In the genomic region with DNA sequence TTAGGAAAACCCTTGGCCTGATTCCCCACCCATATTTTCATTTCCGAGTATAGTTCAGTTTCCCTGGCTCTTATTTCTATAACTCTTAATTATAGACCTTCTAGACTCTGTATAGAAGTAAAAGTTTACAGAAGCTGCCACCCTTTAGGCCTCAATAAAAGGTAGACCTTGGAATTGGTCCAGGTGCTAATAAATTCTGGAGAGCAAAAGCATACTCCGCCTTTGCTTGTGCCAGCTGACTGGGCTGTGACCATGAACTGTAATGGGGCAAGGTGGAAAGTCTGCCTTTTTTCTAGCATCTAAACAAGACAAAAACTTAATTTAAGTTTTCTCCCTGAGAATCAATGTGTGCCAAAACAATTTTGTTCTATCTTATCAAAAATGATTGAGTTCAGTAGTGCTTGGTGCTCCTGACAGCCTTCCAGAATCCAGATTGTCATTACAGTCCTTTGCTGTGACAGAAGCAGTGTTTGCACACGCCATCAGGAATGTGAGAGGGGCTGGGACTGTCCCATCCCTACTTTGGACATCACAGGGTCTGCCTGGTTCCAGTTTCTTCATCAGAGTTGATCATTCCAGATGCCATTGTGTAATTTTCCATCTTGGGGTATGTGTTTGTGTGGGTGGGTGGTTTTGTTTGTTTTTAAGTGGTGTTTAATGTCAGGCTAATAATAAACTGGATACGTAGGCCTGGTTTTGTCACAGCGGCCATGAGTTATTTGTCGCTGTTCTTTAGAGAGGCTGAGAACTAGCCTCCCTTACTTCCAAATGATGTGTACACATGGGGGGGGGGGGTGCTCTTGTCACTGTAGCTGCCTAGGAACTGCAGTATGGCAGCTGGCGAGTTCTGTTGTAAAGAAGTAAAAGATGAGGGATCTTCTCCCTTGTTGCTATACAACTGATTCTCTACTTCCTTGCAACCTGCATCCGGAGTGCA, we compare ENCODE assay signal across 14 mouse cellular contexts.
A peak's percentile ranks its signal among the peaks of the same experiment; 100 is the strongest.
DNase-seq lines count a peak whose midpoint lies in the region; ATAC-seq and TF ChIP-seq lines count a peak whose summit lies in the region.
"Had no signal": no experiment of that assay in that cellular context is flagged by ENCODE, and none has a peak within 500 bp of the region (broad histone marks: within the 10 kb centered on the region; RNA-seq: fewer than 3 reads in every experiment).

No protein-coding gene starts in this region.

- peak; percentile 65 for TF ChIP-seq EP300 in liver, postnatal 0 days (IDR thresholded peaks at IDR 0.05; ENCODE audit: low read depth)

- no peaks in the 10 kb centered on the region for H3K9me3 ChIP-seq in kidney, postnatal 0 days (replicated peaks; ENCODE audit: low read length)
- no peaks in the 10 kb centered on the region for H3K9me3 ChIP-seq in midbrain, embryonic 11.5 days (ENCODE audit: control insufficient read depth, low read length)
- H3K9me3 ChIP-seq in midbrain, embryonic 10.5 days (replicated peaks): no peaks in the 10 kb centered on the region
- no peaks in the 10 kb centered on the region for H3K9me3 ChIP-seq in liver, postnatal 0 days (ENCODE audit: low read length)
- H3K9me3 ChIP-seq: heart, embryonic 15.5 days had no signal

- no peak overlapping the region for H3K4me3 ChIP-seq in kidney, postnatal 0 days (replicated peaks; ENCODE audit: low read depth, low read length)
- no peak overlapping the region for H3K4me3 ChIP-seq in midbrain, embryonic 11.5 days (ENCODE audit: low read depth, low read length)
- H3K4me3 ChIP-seq in midbrain, embryonic 10.5 days: no peak overlapping the region
- no peak overlapping the region for H3K4me3 ChIP-seq in liver, postnatal 0 days (ENCODE audit: low read depth, low read length)
- H3K4me3 ChIP-seq: heart, embryonic 15.5 days had no signal

- peak overlapping the region; percentile 42; the same call in 1 of the 2 replicates for H3K27ac ChIP-seq in kidney, postnatal 0 days
- H3K27ac ChIP-seq in midbrain, embryonic 11.5 days (ENCODE audit: low read depth, low read length): no peak overlapping the region
- H3K27ac ChIP-seq in midbrain, embryonic 10.5 days (replicated peaks): no peak overlapping the region
- peak overlapping the region; percentile 44; the same call in 1 of the 2 replicates for H3K27ac ChIP-seq in liver, postnatal 0 days (ENCODE audit: low read depth)
- H3K27ac ChIP-seq: heart, embryonic 15.5 days; hindbrain, embryonic 14.5 days had no signal

- no peaks in the 10 kb centered on the region for H3K36me3 ChIP-seq in kidney, postnatal 0 days (ENCODE audit: insufficient read depth, low read length)
- no peaks in the 10 kb centered on the region for H3K36me3 ChIP-seq in midbrain, embryonic 11.5 days (ENCODE audit: control insufficient read depth, insufficient read depth, low read length)
- H3K36me3 ChIP-seq in midbrain, embryonic 10.5 days: no peaks in the 10 kb centered on the region
- H3K36me3 ChIP-seq in liver, postnatal 0 days (replicated peaks; ENCODE audit: insufficient read depth, low read length): no peaks in the 10 kb centered on the region
- H3K36me3 ChIP-seq: heart, embryonic 15.5 days had no signal

- TF ChIP-seq CTCF in kidney, postnatal 0 days (IDR thresholded peaks at IDR 0.05; ENCODE audit: low read depth): no peak
- no peak for TF ChIP-seq CTCF in liver, postnatal 0 days (IDR thresholded peaks at IDR 0.05; ENCODE audit: low read depth)

- ATAC-seq in kidney, postnatal 0 days (replicated peaks; ENCODE audit: low FRiP score, low read depth): no peak
- no peak for ATAC-seq in midbrain, embryonic 11.5 days (ENCODE audit: low FRiP score)
- peak; percentile 86 for ATAC-seq in liver, postnatal 0 days
- ATAC-seq: activated CD4-positive, CD25-positive, alpha-beta regulatory T cell, adult 4 months had no signal

- no peak overlapping the region for H3K4me2 ChIP-seq in kidney, postnatal 0 days (ENCODE audit: low read length)
- H3K4me2 ChIP-seq in midbrain, embryonic 11.5 days: no peak overlapping the region
- H3K4me2 ChIP-seq in liver, postnatal 0 days (ENCODE audit: low read depth, low read length): no peak overlapping the region
- H3K4me2 ChIP-seq: heart, embryonic 15.5 days; hindbrain, embryonic 14.5 days had no signal

- WGBS in kidney, postnatal 0 days: 55% methylated on average over 8 of the region's 8 CpGs
- 92% methylated on average over 8 of the region's 8 CpGs for WGBS in midbrain, embryonic 11.5 days
- WGBS in midbrain, embryonic 10.5 days: 89% methylated on average over 8 of the region's 8 CpGs
- 66% methylated on average over 8 of the region's 8 CpGs for WGBS in liver, postnatal 0 days (ENCODE audit: insufficient replicate concordance)

- no peak overlapping the region for H3K9ac ChIP-seq in kidney, postnatal 0 days (ENCODE audit: low read depth, low read length)
- no peak overlapping the region for H3K9ac ChIP-seq in midbrain, embryonic 11.5 days (ENCODE audit: low read length)
- no peak overlapping the region for H3K9ac ChIP-seq in liver, postnatal 0 days (replicated peaks)
- H3K9ac ChIP-seq: heart, embryonic 15.5 days; hindbrain, embryonic 14.5 days had no signal

- H3K27me3 ChIP-seq in kidney, postnatal 0 days (ENCODE audit: insufficient read depth, low read length): no peaks in the 10 kb centered on the region
- no peaks in the 10 kb centered on the region for H3K27me3 ChIP-seq in midbrain, embryonic 11.5 days (ENCODE audit: control insufficient read depth, insufficient read depth, low read length)
- H3K27me3 ChIP-seq in midbrain, embryonic 10.5 days (ENCODE audit: low read depth, poor library complexity, severe bottlenecking): no peaks in the 10 kb centered on the region
- H3K27me3 ChIP-seq in liver, postnatal 0 days (ENCODE audit: insufficient read depth, low read length): no peaks in the 10 kb centered on the region
- H3K27me3 ChIP-seq: heart, embryonic 15.5 days had no signal

- peaks cover 8% of the 10 kb centered on the region for H3K4me1 ChIP-seq in kidney, postnatal 0 days (replicated peaks; ENCODE audit: insufficient read depth, low read length)
- H3K4me1 ChIP-seq in midbrain, embryonic 11.5 days (ENCODE audit: control insufficient read depth, insufficient read depth, low read length): no peaks in the 10 kb centered on the region
- H3K4me1 ChIP-seq in midbrain, embryonic 10.5 days: 0 out of 2 replicates have a peak, but pooled peaks cover 3% of the 10 kb centered on the region
- H3K4me1 ChIP-seq in liver, postnatal 0 days (ENCODE audit: insufficient read depth): peaks cover 4% of the 10 kb centered on the region; the same call in 1 of the 2 replicates

- peak; percentile 18 for DNase-seq in kidney, postnatal 0 days (ENCODE audit: low spot score)
- no peak for DNase-seq in kidney, adult 18-20 months
- DNase-seq in midbrain, embryonic 11.5 days (ENCODE audit: low spot score, missing footprints): peak; percentile 57
- no peak for DNase-seq in midbrain, embryonic 10.5 days (ENCODE audit: low spot score)
- peak; percentile 18 for DNase-seq in liver, postnatal 0 days
- DNase-seq in urinary bladder, adult 18-20 months (ENCODE audit: low spot score in 2 of 2): no peak
- no peak for DNase-seq in cerebellum, postnatal 36 days
- no peak for DNase-seq in thymus, postnatal 14 days
- DNase-seq: cerebellum, adult 11 months; right cerebral cortex, postnatal 14 days; thymus, postnatal 36 days had no signal

Comparison
In these comparisons a context has a peak if more than half of its experiments do, and no peak if none do; other contexts are left out.
1. DNase-seq: peak in kidney, postnatal 0 days (single experiment), midbrain, embryonic 11.5 days (single experiment) and liver, postnatal 0 days (single experiment); none in kidney, adult 18-20 months (single experiment), midbrain, embryonic 10.5 days (single experiment), urinary bladder, adult 18-20 months (0 of 2), cerebellum, postnatal 36 days (0 of 2) and thymus, postnatal 14 days (single experiment).
2. H3K27ac ChIP-seq: peak in kidney, postnatal 0 days (single experiment) and liver, postnatal 0 days (single experiment); none in midbrain, embryonic 11.5 days (single experiment) and midbrain, embryonic 10.5 days (single experiment).